Mouse (Mus musculus) midbrain, embryonic 12.5 days (tissue): ENCODE results near the gene Olfr1176. TPM values are rescaled to one million over a fixed set of nuclear protein-coding genes. Genes with fewer than 3 reads are reported as not detected.

Source experiments
- ATAC-seq: fragments of 200-750 bp; cut with Nextera tagmentation; 2 replicates; pipeline ENCODE4 v1.8.0; 2017; ENCODE audit warnings: low read depth, moderate TSS enrichment, moderate library complexity; ENCODE audit not compliant: low FRiP score
- H3K27ac ChIP-seq: fragments of 300-500 bp; sonication (generic); replicated peaks from 2 replicates; pipeline ENCODE4 v1.5.1; 2016; ENCODE audit warnings: mild to moderate bottlenecking
- H3K27me3 ChIP-seq: fragments of 300-500 bp; sonication (generic); 2 replicates; pipeline ENCODE4 v1.6.1; 2016; ENCODE audit warnings: mild to moderate bottlenecking
- H3K36me3 ChIP-seq: fragments of 300-500 bp; sonication (generic); 2 replicates; pipeline ENCODE4 v1.6.1; 2016
- H3K4me1 ChIP-seq: fragments of 300-500 bp; sonication (generic); 2 replicates; pipeline ENCODE4 v1.6.1; 2016
- H3K4me2 ChIP-seq: fragments of 300-500 bp; sonication (generic); replicated peaks from 2 replicates; pipeline ENCODE4 v1.6.1; 2016; ENCODE audit warnings: mild to moderate bottlenecking, moderate library complexity
- H3K4me3 ChIP-seq: fragments of 300-500 bp; sonication (generic); 2 replicates; pipeline ENCODE4 v1.5.1; 2016; ENCODE audit warnings: mild to moderate bottlenecking
- H3K9ac ChIP-seq: fragments of 300-500 bp; sonication (generic); replicated peaks from 2 replicates; pipeline ENCODE4 v1.6.1; 2016; ENCODE audit warnings: mild to moderate bottlenecking, moderate library complexity
- H3K9me3 ChIP-seq: fragments of 300-500 bp; sonication (generic); 2 replicates; pipeline ENCODE4 v1.6.1; 2016; ENCODE audit warnings: mild to moderate bottlenecking
- WGBS: fragments of 180-500 bp; shearing (Covaris S2); methylation state at CpG from one replicate; pipeline ENCODE4 v1.1.7; 2016; 5-methylcytosine and 5-hydroxymethylcytosine counted together
- polyA plus RNA-seq: library from polyadenylated mRNA; unstranded; fragments of >200 nt; fragmentation: Nextera tagmentation; extraction: Ambion mirVana; gene quantifications from 2 replicates; pipeline ENCODE4 v1.2.1, GENCODE M21; 2016

The Olfr1176 gene
- not detected in 2 replicates for polyA plus RNA-seq

GRCm38 (mm10) chr2:88336421-88336820 is at the start of gene Olfr1176:
Gene Olfr1176 (plus strand): TSS chr2:88336721.
- Histone ChIP-seq H3K4me3 (no peak within 1 kb of the TSS), H3K27me3 (no peaks in the 10 kb centered on the region), H3K36me3 (no peaks in the 10 kb centered on the region), H3K27ac (no peak within 1 kb of the TSS), H3K9me3 (no peaks in the 10 kb centered on the region), H3K4me2 (no peak within 1 kb of the TSS), H3K4me1 (no peaks in the 10 kb centered on the region), H3K9ac (no peak within 1 kb of the TSS)
- WGBS, result 80% methylated on average over 1 of the region's 1 CpGs
- no peak for ATAC-seq

GRCm38 (mm10) chr2:88315035-88315434 is 21.5 kb upstream of the Olfr1176 start, which contains the start of gene Olfr1174-ps:
Gene Olfr1174-ps (minus strand): TSS chr2:88315135.
- H3K4me2 ChIP-seq, result no peak within 1 kb of the TSS
- H3K36me3 ChIP-seq, result no peaks in the 10 kb centered on the region
- H3K4me3 ChIP-seq, result no peak within 1 kb of the TSS
- no peak within 1 kb of the TSS for H3K27ac ChIP-seq
- H3K4me1 ChIP-seq, result no peaks in the 10 kb centered on the region
- no peaks in the 10 kb centered on the region for H3K27me3 ChIP-seq
- ATAC-seq, result no peak
- H3K9me3 ChIP-seq, result no peaks in the 10 kb centered on the region
- WGBS, result 91% methylated on average over 4 of the region's 4 CpGs
- no peak within 1 kb of the TSS for H3K9ac ChIP-seq

- no peak for ATAC-seq
- 84% methylated on average over 2 of the region's 2 CpGs for WGBS
- Histone ChIP-seq H3K9me3 (no peaks in the 10 kb centered on the region), H3K36me3 (no peaks in the 10 kb centered on the region), H3K27me3 (no peaks in the 10 kb centered on the region), H3K27ac (no peak within 1 kb of the TSS), H3K4me2 (no peak within 1 kb of the TSS), H3K4me1 (no peaks in the 10 kb centered on the region), H3K9ac (no peak within 1 kb of the TSS), H3K4me3 (no peak within 1 kb of the TSS)
Observed at GRCm38 (mm10) chr2:88327115-88327514, 9.4 kb upstream of the Olfr1176 start, which contains the start of gene Olfr1175-ps. Gene Olfr1175-ps (minus strand): TSS chr2:88327215.

GRCm38 (mm10) chr2:88346392-88346791 is 9.9 kb downstream of the Olfr1176 start, which contains the start of gene Olfr1177-ps:
Gene Olfr1177-ps (minus strand): TSS chr2:88346492.
- no peak for ATAC-seq
- Histone ChIP-seq H3K9ac (no peak within 1 kb of the TSS), H3K4me1 (no peaks in the 10 kb centered on the region), H3K4me2 (no peak within 1 kb of the TSS), H3K27me3 (no peaks in the 10 kb centered on the region), H3K27ac (no peak within 1 kb of the TSS), H3K9me3 (no peaks in the 10 kb centered on the region), H3K4me3 (no peak within 1 kb of the TSS), H3K36me3 (no peaks in the 10 kb centered on the region)
- WGBS, result 76% methylated on average over 1 of the region's 1 CpGs

GRCm38 (mm10) chr2:88356304-88356703 is 19.8 kb downstream of the Olfr1176 start:
- H3K4me1 ChIP-seq, result no peaks in the 10 kb centered on the region
- no peak overlapping the region for H3K4me2 ChIP-seq
- H3K36me3 ChIP-seq, result no peaks in the 10 kb centered on the region
- H3K27ac ChIP-seq, result no peak overlapping the region
- ATAC-seq, result 0 out of 2 replicates have a peak, but pooled peaks have one; percentile 27
- H3K4me3 ChIP-seq, result no peak overlapping the region
- no peaks in the 10 kb centered on the region for H3K9me3 ChIP-seq
- H3K27me3 ChIP-seq, result no peaks in the 10 kb centered on the region
- WGBS, result 2% methylated on average over 2 of the region's 2 CpGs
- no peak overlapping the region for H3K9ac ChIP-seq

GRCm38 (mm10) chr2:88386762-88387161 is 50.2 kb downstream of the Olfr1176 start, which contains the start of gene Olfr1178:
Gene Olfr1178 (plus strand): TSS chr2:88387062.
- Histone ChIP-seq H3K36me3 (no peaks in the 10 kb centered on the region), H3K4me2 (no peak within 1 kb of the TSS), H3K9ac (no peak within 1 kb of the TSS), H3K27me3 (no peaks in the 10 kb centered on the region), H3K4me3 (no peak within 1 kb of the TSS), H3K27ac (no peak within 1 kb of the TSS), H3K4me1 (no peaks in the 10 kb centered on the region), H3K9me3 (no peaks in the 10 kb centered on the region)
- ATAC-seq, result no peak
- 93% methylated on average over 1 of the region's 1 CpGs for WGBS

Other genes with a start within 250 kb of the Olfr1176 start
- not detected in 2 replicates for gene Olfr1164, start 242.8 kb upstream of the Olfr1176 start, polyA plus RNA-seq
- gene Olfr1166, start 208.4 kb upstream of the Olfr1176 start, polyA plus RNA-seq, result not detected in 2 replicates
- not detected in 2 replicates for gene Olfr1167, start 181.5 kb upstream of the Olfr1176 start, polyA plus RNA-seq
- not detected in 2 replicates for gene Olfr1168, start 154.8 kb upstream of the Olfr1176 start, polyA plus RNA-seq
- not detected in 2 replicates for gene Olfr1170, start 108.4 kb upstream of the Olfr1176 start, polyA plus RNA-seq
- gene Olfr1173, start 56.8 kb upstream of the Olfr1176 start, polyA plus RNA-seq, result not detected in 2 replicates
- not detected in 2 replicates for gene Olfr1174-ps, start 21.6 kb upstream of the Olfr1176 start, polyA plus RNA-seq
- not detected in 2 replicates for gene Olfr1175-ps, start 9.5 kb upstream of the Olfr1176 start, polyA plus RNA-seq
- gene Olfr1177-ps, start 9.8 kb downstream of the Olfr1176 start, polyA plus RNA-seq, result not detected in 2 replicates
- not detected in 2 replicates for gene Olfr1178, start 50.3 kb downstream of the Olfr1176 start, polyA plus RNA-seq
- not detected in 2 replicates for gene Olfr1179, start 69.7 kb downstream of the Olfr1176 start, polyA plus RNA-seq
- not detected in 2 replicates for gene Olfr1180, start 82.4 kb downstream of the Olfr1176 start, polyA plus RNA-seq
- not detected in 2 replicates for gene Olfr1181, start 89.5 kb downstream of the Olfr1176 start, polyA plus RNA-seq
- gene Gm13757, start 112.4 kb downstream of the Olfr1176 start, polyA plus RNA-seq, result not detected in 2 replicates
- gene Olfr1183, start 118.1 kb downstream of the Olfr1176 start, polyA plus RNA-seq, result not detected in 2 replicates
- gene Olfr1184, start 146.9 kb downstream of the Olfr1176 start, polyA plus RNA-seq, result not detected in 2 replicates
- gene Olfr1185-ps1, start 156.6 kb downstream of the Olfr1176 start, polyA plus RNA-seq, result not detected in 2 replicates
- gene Olfr1186, start 181.8 kb downstream of the Olfr1176 start, polyA plus RNA-seq, result not detected in 2 replicates
- gene Olfr1188, start 220.2 kb downstream of the Olfr1176 start, polyA plus RNA-seq, result not detected in 2 replicates
- not detected in 2 replicates for gene Olfr1189, start 249.7 kb downstream of the Olfr1176 start, polyA plus RNA-seq